Mouse (Mus musculus): Measurements from ENCODE around the gene Creb3l2. TPM values are rescaled to one million over a fixed set of nuclear protein-coding genes. Genes with fewer than 3 reads are reported as not detected.

Gene Creb3l2
- polyA plus RNA-seq, 1 experiment, result 24.1 TPM

DNA sequence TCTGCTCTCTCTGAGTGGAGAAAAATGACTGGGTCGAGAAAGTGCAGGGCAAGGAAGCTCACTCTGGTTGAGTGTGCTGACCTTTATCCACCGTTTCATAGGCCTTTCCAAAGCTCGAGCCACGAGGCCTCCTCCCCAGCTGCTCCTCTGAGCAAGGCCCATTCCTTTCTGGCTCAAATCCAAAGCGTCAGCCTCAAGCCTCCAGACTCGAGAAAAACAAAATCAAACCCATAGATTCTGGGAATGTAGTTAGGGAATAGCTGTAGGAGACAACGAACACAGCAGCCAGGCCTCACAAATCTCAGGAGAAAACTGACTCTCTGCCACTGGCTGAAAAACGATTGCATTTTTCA is 115.4 kb downstream of the Creb3l2 start:
- TF ChIP-seq CTCF (IDR thresholded peaks at IDR 0.05; ENCODE audit: insufficient read depth, low read length), result no peak
- TF ChIP-seq POLR2A (IDR thresholded peaks at IDR 0.05; ENCODE audit: borderline replicate concordance, extremely low read depth, low read depth, low read length), result no peak
- H3K4me1 ChIP-seq (ENCODE audit: control insufficient read depth, insufficient read depth, low read length), result no peaks in the 10 kb centered on the region
- H3K4me3 ChIP-seq (replicated peaks; ENCODE audit: extremely low read depth, low read depth, low read length), result no peak overlapping the region
- no peak for DNase-seq
- WGBS, result 27% methylated on average over 8 of the region's 8 CpGs

DNA sequence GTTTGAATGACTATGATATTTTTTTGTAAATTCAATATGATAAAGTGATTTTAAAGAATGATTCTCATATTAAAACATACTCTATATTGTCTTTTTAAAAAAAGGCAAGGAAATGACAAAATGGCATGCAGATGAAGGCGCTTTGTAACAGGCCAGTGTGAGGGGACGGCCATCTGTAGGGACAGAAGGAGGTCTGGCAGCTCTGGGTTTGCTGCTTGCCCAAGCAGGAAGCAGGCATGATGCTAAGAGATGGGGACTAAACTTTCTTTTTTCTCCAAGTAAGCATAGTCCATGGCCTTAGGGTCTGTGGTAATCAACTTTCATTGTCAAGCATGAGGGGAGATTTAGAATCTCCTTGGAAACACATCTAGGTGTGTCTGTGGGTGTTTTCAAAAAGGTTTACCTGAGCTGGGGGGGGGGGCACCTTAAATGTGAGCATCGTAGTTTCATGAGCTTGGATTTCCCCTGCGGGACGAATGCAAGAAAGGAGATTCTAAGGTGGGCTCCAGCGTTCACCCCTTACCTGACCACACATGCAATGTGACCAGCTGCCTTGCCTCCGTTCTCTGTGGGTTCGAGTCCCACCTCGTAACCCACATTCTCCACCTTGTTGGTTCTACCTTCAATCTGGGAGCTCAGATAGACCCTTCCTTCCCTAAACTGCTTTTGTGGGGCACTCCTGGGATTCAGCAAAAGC is 115.9 kb downstream of the Creb3l2 start:
- Histone ChIP-seq H3K4me1 (ENCODE audit: control insufficient read depth, insufficient read depth, low read length) (no peaks in the 10 kb centered on the region), H3K4me3 (replicated peaks; ENCODE audit: extremely low read depth, low read depth, low read length) (no peak overlapping the region)
- no peak for DNase-seq
- WGBS, result 91% methylated on average over 9 of the region's 9 CpGs
- TF ChIP-seq CTCF (IDR thresholded peaks at IDR 0.05; ENCODE audit: insufficient read depth, low read length) (no peak), POLR2A (IDR thresholded peaks at IDR 0.05; ENCODE audit: borderline replicate concordance, extremely low read depth, low read depth, low read length) (no peak)

DNA sequence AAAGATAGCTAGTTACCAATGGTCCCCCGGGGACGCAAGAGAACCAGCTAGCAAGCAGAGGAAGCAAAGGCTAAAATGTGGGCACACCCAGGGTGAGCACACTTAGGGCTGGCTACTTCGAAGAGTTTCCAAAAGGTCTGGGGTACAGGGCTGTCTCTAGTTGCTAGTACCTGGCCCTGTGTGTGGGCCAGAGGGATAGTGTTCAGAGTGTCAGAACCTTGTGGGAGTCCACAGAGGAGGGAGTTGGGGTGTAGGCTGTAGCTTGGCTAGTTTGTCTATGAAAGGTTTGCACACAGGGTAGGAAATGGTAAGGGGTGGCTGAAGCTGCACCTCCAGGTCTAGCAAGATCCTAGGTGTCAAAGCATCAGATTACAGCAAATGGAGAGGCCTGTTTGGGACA is 116.9 kb downstream of the Creb3l2 start:
- Histone ChIP-seq H3K4me1 (ENCODE audit: control insufficient read depth, insufficient read depth, low read length) (no peaks in the 10 kb centered on the region), H3K4me3 (replicated peaks; ENCODE audit: extremely low read depth, low read depth, low read length) (no peak overlapping the region)
- 79% methylated on average over 3 of the region's 3 CpGs for WGBS
- no peak for DNase-seq
- TF ChIP-seq CTCF (IDR thresholded peaks at IDR 0.05; ENCODE audit: insufficient read depth, low read length) (no peak), POLR2A (IDR thresholded peaks at IDR 0.05; ENCODE audit: borderline replicate concordance, extremely low read depth, low read depth, low read length) (no peak)

DNA sequence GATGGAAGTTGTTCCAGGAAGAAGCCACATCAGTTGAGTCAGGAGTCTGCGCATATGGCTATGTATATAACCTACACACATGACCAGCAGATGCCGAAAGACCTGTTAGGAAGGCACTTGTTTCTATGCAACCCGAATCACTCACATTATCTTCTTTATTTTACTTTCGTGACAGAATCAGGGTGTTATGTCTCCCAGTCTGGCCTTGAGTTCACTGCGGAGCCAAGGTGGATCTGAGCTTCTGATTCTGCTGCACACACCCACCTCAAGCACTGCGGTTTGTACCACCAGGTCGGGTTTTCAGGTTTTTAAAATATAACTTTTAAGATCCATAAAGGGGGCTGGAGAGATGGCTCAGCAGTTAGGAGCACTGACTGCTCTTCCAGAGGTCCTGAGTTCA is 119.3 kb downstream of the Creb3l2 start:
- DNase-seq, result no peak
- 87% methylated on average over 7 of the region's 7 CpGs for WGBS
- Histone ChIP-seq H3K4me3 (replicated peaks; ENCODE audit: extremely low read depth, low read depth, low read length) (no peak overlapping the region), H3K4me1 (ENCODE audit: control insufficient read depth, insufficient read depth, low read length) (no peaks in the 10 kb centered on the region)
- TF ChIP-seq POLR2A (IDR thresholded peaks at IDR 0.05; ENCODE audit: borderline replicate concordance, extremely low read depth, low read depth, low read length), result no peak
- no peak for TF ChIP-seq CTCF (IDR thresholded peaks at IDR 0.05; ENCODE audit: insufficient read depth, low read length)

DNA sequence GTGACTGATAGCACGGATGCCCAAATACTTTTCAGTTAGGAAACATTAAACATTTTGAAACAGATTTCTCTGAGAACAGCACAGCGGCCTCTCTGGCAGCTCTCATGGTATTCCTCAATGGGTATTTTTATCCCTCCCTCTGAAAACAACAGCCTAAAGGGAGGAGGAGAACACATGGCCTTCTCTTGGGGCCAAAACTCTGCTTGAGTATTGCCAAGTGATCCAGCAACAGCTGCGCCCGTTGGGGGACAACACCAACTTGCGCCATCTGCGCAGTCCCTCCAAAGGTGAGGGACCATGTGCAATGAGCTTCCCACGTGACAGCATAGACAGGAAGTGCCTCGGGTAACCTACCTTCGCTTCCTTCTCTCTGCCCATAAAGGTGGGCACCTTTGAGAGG is 119.9 kb downstream of the Creb3l2 start:
- WGBS, result 75% methylated on average over 9 of the region's 9 CpGs
- H3K4me3 ChIP-seq (replicated peaks; ENCODE audit: extremely low read depth, low read depth, low read length), result no peak overlapping the region
- TF ChIP-seq POLR2A (IDR thresholded peaks at IDR 0.05; ENCODE audit: borderline replicate concordance, extremely low read depth, low read depth, low read length) (no peak), CTCF (IDR thresholded peaks at IDR 0.05; ENCODE audit: insufficient read depth, low read length) (no peak)
- no peak for DNase-seq
- no peaks in the 10 kb centered on the region for H3K4me1 ChIP-seq (ENCODE audit: control insufficient read depth, insufficient read depth, low read length)

DNA sequence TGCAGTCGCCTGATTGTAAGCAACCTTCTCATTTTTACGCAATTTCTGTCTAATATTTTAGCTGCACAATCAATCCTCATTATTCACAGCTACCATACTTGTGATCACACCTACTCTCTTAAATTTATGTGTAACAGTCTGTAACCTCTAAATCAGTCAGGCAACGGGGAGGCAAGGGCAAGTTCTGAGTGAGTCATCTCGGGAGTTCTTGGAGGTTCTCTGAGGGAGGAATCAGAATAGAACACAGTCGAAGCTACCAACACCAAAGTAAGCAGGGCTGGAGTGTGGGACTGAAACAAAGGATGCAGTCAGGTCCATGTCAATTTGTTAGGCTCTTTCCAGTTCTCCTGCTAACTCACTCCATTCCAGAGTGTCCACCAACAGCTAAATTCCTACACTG is 124.0 kb downstream of the Creb3l2 start:
- 74% methylated on average over 5 of the region's 5 CpGs for WGBS
- Histone ChIP-seq H3K4me1 (ENCODE audit: control insufficient read depth, insufficient read depth, low read length) (no peaks in the 10 kb centered on the region), H3K4me3 (replicated peaks; ENCODE audit: extremely low read depth, low read depth, low read length) (no peak overlapping the region)
- TF ChIP-seq POLR2A (IDR thresholded peaks at IDR 0.05; ENCODE audit: borderline replicate concordance, extremely low read depth, low read depth, low read length) (no peak), CTCF (IDR thresholded peaks at IDR 0.05; ENCODE audit: insufficient read depth, low read length) (no peak)
- DNase-seq, result no peak

DNA sequence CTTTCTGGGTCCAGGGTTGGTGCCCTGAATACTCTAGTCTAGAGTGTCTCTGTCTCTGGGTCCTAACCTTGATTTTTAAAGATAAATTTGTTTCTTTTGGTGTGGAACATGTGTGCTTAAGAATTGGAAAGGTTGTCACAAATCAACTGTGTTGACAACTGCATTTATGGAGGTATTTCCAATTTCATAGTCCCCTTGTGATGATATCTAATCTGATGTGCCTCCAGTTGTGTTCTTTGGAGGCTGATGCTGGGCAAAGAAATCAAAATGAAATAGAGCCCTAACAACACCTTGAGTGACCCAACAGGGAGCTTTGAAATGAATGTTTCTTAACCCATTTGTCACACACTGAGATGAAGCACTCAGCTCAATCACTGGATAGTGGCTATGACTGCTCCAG is 126.5 kb downstream of the Creb3l2 start:
- no peak for TF ChIP-seq POLR2A (IDR thresholded peaks at IDR 0.05; ENCODE audit: borderline replicate concordance, extremely low read depth, low read depth, low read length)
- TF ChIP-seq CTCF (IDR thresholded peaks at IDR 0.05; ENCODE audit: insufficient read depth, low read length), result no peak
- H3K4me3 ChIP-seq (replicated peaks; ENCODE audit: extremely low read depth, low read depth, low read length), result no peak overlapping the region
- no peaks in the 10 kb centered on the region for H3K4me1 ChIP-seq (ENCODE audit: control insufficient read depth, insufficient read depth, low read length)
- no peak for DNase-seq

DNA sequence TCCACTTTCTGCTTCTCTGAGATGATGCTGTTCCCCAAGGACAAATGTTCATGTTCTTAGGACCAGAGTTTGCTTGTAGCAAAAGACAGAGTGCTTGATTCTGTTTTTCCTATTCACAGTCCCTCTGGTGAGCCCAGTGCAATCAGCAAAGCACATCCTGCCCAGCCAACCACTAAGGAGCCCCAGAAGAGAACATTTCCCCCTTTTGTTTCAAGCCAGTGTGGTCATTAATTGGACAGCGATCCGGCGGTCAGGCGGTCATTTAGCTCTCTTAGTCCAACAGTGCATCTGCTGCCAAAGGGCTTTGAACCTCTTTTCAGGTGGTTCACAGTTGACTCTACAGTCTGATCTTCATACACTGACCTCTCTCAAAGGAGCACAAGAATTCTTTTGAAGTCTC is 131.3 kb downstream of the Creb3l2 start:
- TF ChIP-seq CTCF (IDR thresholded peaks at IDR 0.05; ENCODE audit: insufficient read depth, low read length) (no peak), POLR2A (IDR thresholded peaks at IDR 0.05; ENCODE audit: borderline replicate concordance, extremely low read depth, low read depth, low read length) (no peak)
- DNase-seq, result no peak
- Histone ChIP-seq H3K4me1 (ENCODE audit: control insufficient read depth, insufficient read depth, low read length) (no peaks in the 10 kb centered on the region), H3K4me3 (replicated peaks; ENCODE audit: extremely low read depth, low read depth, low read length) (no peak overlapping the region)
- 56% methylated on average over 4 of the region's 4 CpGs for WGBS

DNA sequence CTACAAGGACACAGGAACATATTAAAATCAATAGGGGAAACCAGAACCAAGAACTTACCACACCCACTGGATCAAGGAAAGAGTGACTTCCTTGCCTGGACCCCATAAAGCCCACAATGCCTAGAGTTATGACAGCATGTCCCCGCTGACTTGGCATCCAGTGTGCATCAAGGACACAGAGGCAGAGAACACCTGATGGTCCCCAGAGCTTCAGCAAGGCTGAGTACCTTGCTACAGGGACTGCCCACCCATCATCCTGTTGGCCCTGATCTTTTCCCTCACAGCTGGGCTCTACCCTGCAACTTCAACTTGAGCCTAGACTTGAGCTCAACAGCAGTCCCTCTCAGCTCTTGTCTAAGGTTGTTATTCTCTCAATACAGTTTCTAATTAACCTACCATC is 135.3 kb downstream of the Creb3l2 start:
- H3K4me3 ChIP-seq (replicated peaks; ENCODE audit: extremely low read depth, low read depth, low read length), result no peak overlapping the region
- WGBS, result 83% methylated on average over 1 of the region's 1 CpGs
- DNase-seq, result no peak
- H3K4me1 ChIP-seq (ENCODE audit: control insufficient read depth, insufficient read depth, low read length), result no peaks in the 10 kb centered on the region
- TF ChIP-seq POLR2A (IDR thresholded peaks at IDR 0.05; ENCODE audit: borderline replicate concordance, extremely low read depth, low read depth, low read length), result no peak
- TF ChIP-seq CTCF (IDR thresholded peaks at IDR 0.05; ENCODE audit: insufficient read depth, low read length), result no peak

DNA sequence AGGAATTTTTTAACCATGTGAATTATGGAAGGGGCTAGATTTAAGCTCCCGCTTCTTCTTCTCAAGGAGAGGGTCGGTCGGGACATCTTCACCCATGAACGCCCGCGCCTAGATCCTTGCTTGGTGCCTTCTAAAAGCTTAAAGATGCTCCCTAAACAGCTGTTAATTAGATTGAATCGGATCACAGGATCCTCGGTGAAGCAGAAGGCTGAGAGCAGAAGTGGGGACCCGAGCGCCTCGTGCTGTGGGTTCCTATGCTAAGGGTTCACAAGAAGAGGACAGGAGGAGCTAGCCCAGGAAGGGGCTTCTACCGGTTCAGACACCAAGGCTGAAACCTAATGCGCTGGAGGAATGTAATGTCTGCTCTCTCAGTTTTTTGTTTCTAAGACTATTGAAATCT is 141.5 kb downstream of the Creb3l2 start:
- no peak for TF ChIP-seq POLR2A (IDR thresholded peaks at IDR 0.05; ENCODE audit: borderline replicate concordance, extremely low read depth, low read depth, low read length)
- TF ChIP-seq CTCF (IDR thresholded peaks at IDR 0.05; ENCODE audit: insufficient read depth, low read length), result no peak
- no peak for DNase-seq
- 20% methylated on average over 13 of the region's 13 CpGs for WGBS
- no peaks in the 10 kb centered on the region for H3K4me1 ChIP-seq (ENCODE audit: control insufficient read depth, insufficient read depth, low read length)
- H3K4me3 ChIP-seq (replicated peaks; ENCODE audit: extremely low read depth, low read depth, low read length), result no peak overlapping the region
